Mouse (Mus musculus) urinary bladder, adult 2 months (tissue): ENCODE results near the gene Ptprg. TPM values are rescaled to one million over a fixed set of nuclear protein-coding genes. Genes with fewer than 3 reads are reported as not detected.
A peak's percentile ranks its signal among the peaks of the same experiment; 100 is the strongest.

Experiments
- DNase-seq: peaks from one replicate; pipeline ENCODE4 v3.0.0; 2022; ENCODE audit warnings: low spot score
- polyA plus RNA-seq: library from polyadenylated mRNA; depleted of rRNA; stranded (reverse); fragments of >200 nt; gene quantifications from 2 replicates; pipeline ENCODE4 v1.2.3, GENCODE M21; 2012; rRNA removed

Ptprg gene
- polyA plus RNA-seq, result 11.6 and 16.2 TPM in 2 replicates

DNA sequence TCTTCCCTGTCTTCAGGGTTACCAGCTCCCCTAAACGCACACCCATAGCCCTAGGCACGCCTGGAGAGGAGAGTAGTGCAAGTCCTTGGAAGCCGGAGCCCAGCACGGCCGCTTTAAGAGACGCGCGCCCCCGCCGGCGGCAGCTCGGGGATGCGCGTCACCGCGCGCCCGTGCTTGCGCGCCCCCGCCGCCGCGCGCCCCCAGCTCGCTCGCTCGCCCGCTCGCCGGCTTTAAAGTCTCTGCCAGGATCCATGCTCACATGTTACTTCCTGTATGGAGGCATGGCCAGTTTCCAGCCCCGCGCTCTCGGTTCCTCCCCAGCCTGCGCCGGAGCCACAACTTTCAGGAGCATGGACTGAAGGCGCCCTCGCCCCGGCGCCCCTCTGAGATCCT is at the start of gene Ptprg:
TSS of gene Ptprg (plus strand) at position 260 of the 393 bp plus-strand sequence.
- DNase-seq, result peak; percentile 66

DNA sequence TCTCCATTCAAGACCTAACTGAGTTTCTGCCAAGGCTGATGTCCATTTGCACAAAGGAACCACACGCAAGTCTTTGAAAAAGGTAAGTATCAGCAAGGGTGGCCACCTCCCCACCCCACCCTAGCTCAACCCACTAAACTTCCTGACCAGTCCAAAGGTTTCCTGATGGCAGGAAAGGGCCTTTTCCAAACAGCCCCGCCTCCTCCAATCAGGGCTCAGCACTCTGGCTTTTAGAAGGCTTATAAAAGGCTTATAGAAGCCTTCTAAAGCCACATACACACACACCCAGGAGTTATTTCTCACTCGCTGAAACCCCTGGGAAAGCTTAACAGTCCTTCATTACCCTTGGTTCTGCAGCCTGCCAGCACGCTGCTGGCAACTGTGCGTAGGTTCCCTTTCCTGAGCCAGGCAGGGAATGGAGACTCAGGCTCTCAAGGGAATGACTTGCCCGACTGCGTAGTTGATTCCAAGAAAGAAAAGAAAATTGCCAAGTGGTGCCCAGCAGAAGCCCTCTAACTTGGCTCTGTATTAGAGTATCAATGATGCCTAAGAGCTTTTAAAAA is 49.4 kb upstream of the Ptprg start:
- no peak for DNase-seq

GRCm38 (mm10) chr14:11510173-11510572 is 43.2 kb upstream of the Ptprg start:
- DNase-seq, result no peak

GRCm38 (mm10) chr14:11519171-11519570 is 34.2 kb upstream of the Ptprg start:
- DNase-seq, result no peak

DNA sequence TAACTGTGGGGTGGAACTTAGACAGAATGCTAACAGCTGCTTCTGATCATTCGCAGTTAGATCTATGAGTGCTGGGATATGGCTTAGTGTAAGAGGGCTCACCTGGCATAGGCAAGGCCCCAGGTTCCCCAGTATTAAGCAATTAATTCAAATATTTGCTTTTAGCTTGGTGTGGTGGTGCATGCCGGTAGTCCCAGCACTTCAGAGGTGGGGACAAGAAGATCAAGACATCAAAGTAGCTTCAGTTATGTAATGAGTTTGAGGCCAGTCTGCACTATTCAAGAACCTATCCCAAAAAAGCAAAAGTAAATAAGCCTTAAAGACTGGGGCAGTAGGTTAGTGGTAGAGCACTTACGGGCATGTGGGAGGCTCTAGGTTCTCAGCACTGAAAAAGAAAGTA is 30.3 kb upstream of the Ptprg start:
- DNase-seq, result no peak

- DNase-seq, result no peak
Measured at GRCm38 (mm10) chr14:11529591-11529990, 23.7 kb upstream of the Ptprg start.

GRCm38 (mm10) chr14:11534456-11534855 is 18.9 kb upstream of the Ptprg start:
- DNase-seq, result no peak

GRCm38 (mm10) chr14:11536121-11536520 is 17.2 kb upstream of the Ptprg start:
- DNase-seq, result no peak

DNA sequence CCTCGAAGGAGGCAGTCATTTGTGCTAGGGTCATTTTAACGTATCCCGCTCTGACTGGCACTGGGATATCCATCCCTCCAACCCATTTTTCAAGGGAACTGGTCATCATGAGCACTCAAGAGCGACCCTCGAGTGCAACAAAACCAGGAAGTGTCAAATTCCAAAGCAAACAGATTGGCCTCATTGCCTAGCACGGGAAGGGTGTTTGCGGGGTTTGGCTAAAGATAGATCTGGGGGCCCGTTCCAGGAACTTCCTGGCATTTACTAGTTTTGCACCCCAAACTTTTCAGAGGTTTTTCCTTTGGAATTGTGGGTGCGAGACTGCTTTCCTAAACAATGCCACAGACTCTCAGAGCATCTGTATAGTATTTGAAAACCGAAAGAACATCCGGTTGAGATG is 1.4 kb upstream of the Ptprg start:
- DNase-seq, result no peak

GRCm38 (mm10) chr14:11552521-11553272 is 635 bp upstream of the Ptprg start:
- peak; percentile 34 for DNase-seq

- no peak for DNase-seq
Measured at GRCm38 (mm10) chr14:11553679-11554305, 460 bp downstream of the Ptprg start.

GRCm38 (mm10) chr14:11554306-11555041 is 1.1 kb downstream of the Ptprg start:
- peak; percentile 54 for DNase-seq

DNA sequence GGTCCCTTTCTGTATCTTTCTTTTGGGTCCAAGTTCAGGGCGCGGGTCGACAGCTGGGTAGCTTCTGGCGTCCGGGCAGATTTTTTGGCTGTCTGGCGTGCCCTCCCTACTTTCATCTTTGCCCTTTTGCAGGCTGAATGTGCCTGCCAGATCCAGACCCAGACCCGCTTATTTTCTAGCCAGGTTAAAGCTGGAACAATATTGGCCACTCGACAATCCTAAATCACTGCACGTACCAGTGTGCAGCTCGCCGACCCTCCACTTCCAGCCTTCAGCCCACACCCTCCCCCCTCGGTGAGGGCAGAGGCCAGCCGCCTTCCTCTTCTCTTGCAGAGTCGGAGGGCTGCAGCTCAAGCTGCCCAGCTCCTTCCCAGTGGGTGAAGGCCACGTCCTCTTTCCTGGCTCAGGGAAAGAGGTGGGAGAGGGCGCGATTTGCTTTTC is 1.7 kb downstream of the Ptprg start:
- peak; percentile 26 for DNase-seq

DNA sequence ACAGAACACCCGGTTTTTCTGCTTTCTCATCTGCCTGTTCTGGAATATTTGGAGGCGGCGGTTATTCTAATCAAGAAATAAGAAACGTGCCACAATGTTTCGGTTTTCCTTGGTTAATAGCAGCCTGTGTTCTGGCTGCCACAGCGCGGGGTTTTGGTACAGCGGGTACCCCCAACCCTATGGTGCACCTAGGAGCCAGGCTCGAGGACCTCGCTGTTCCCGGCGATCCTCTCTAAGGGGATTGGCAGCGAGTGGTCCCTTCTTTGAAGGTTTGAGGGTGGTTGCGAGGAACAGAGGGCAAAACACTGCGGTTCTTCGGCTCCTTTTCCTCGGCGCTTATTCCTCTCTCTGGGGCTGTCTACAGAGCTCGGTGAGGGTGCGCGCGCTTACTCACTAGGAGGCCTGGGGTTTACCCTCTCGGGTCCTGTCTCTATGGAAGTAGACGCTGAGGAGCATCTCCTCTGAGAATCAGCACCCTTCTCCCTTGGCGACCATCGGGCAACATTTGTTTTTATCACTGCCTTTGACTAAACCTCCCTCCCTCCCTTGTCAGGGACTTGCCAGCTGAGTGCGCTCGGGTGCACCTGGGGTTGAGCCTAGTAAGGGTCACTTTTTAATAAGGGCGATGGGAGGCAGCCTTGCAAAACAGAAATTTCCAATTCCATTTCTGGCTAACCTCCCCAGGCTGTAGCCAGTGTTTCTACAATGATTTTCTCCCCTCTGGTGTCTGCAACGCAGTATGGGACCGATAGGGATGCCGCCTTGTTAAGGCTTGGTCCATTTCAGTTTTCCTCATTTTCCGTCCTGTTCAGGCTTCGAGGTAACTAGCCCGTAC is 2.4 kb downstream of the Ptprg start:
- no peak for DNase-seq

DNA sequence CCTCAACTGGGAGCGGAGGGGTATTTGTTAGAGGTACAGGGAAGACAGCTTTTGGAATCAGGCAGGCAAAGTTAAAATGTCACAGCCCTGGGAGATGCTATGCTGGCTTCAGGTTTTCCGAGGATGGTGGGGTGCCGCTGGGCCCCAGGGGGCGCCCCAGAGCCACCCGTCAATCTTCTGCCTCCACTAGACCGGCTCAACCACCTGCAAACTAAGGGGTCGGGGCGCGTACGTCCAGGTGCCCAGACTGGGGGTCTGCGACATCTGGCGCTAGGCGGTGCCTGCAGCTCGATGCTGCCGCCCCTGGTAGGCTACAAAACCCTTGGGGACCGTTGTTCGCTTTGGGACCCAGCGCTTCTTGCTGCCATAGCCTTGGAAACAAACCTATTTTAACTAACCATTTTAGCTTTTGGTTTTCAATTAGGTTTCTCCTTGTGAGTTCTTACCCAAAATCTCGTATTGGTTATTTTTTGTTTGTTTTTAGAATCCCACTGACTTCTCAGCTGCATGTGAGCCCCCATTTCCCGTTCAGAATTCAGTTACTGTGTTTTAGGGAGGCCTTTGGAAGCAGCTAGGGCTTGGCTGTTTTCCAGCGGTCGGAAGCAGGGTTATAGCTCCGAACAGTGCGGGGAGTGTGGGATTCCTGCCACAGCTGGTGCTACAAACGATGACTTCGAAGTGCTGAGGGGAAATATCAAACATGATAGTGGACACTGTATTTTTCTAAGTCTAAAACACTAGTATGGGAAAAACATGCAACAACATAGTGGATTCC is 3.2 kb downstream of the Ptprg start:
- peak; percentile 47 for DNase-seq

DNA sequence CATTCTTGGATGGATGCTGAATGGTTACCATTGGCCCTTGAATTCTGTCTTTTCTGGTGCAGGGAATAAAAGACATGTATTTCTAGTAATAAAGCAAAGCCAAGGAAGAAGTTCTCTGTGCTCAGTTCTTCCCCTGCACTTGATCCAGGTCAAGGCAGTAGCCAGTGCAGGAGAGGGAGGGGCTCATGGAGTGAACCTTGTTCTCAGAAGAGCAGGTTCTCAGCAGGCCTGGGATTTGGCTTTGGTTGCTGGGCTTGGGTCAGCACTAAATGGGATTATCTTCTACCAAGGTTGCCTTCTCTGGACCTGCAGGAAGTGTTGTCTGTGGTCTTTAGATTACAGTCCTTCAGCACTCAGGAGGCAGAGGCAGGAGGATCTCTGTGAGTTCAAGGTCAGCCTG is 5.2 kb downstream of the Ptprg start:
- no peak for DNase-seq

- DNase-seq, result no peak
Measured at GRCm38 (mm10) chr14:11560641-11561232, 7.4 kb downstream of the Ptprg start.

- no peak for DNase-seq
Measured at GRCm38 (mm10) chr14:11561397-11561796, 8.1 kb downstream of the Ptprg start.

DNA sequence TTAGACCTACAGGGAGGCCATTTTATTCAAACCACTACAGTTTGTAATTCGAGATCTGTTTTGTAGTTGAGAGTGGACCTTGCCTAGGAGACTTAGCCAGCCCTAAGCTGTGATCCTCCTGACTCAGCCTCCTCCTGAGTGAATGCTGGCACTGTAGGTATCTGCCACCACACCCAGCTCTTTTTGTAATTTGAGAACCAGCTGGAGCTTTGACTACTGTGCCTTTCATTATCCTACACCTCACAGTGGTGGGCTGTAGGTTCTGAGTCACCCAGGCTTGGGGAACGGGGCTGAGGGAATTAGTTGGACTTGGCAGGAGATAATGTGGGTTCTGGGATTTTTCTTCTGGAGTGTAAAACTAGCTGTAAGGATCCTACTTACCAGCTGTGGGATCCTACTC is 9.5 kb downstream of the Ptprg start:
- no peak for DNase-seq

GRCm38 (mm10) chr14:11563656-11564055 is 10.3 kb downstream of the Ptprg start:
- DNase-seq, result no peak
